Mouse (Mus musculus) forebrain, embryonic 12.5 days (tissue): ENCODE data around the gene Nap1l1. TPM values are rescaled to one million over a fixed set of nuclear protein-coding genes. Genes with fewer than 3 reads are reported as not detected.

Experiments
- ATAC-seq: fragments of 200-750 bp; cut with Nextera tagmentation; 2 replicates; pipeline ENCODE4 v1.8.0; 2017; ENCODE audit warnings: moderate TSS enrichment; ENCODE audit not compliant: low FRiP score
- H3K27ac ChIP-seq: fragments of 300-500 bp; sonication (generic); 2 replicates; pipeline ENCODE4 v1.5.1; 2016; ENCODE audit warnings: mild to moderate bottlenecking
- H3K27me3 ChIP-seq: fragments of 300-500 bp; sonication (generic); 2 replicates; pipeline ENCODE4 v1.6.1; 2016; ENCODE audit warnings: mild to moderate bottlenecking
- H3K36me3 ChIP-seq: fragments of 300-500 bp; sonication (generic); replicated peaks from 2 replicates; pipeline ENCODE4 v1.6.1; 2016; ENCODE audit warnings: mild to moderate bottlenecking
- H3K4me1 ChIP-seq: fragments of 300-500 bp; sonication (generic); 2 replicates; pipeline ENCODE4 v1.6.1; 2016
- H3K4me2 ChIP-seq: fragments of 300-500 bp; sonication (generic); 2 replicates; pipeline ENCODE4 v1.6.1; 2016; ENCODE audit warnings: mild to moderate bottlenecking, moderate library complexity
- H3K4me3 ChIP-seq: fragments of 300-500 bp; sonication (generic); replicated peaks from 2 replicates; pipeline ENCODE4 v1.5.1; 2016; ENCODE audit warnings: mild to moderate bottlenecking
- H3K9ac ChIP-seq: fragments of 300-500 bp; sonication (generic); 2 replicates; pipeline ENCODE4 v1.6.1; 2016; ENCODE audit warnings: mild to moderate bottlenecking
- H3K9me3 ChIP-seq: fragments of 300-500 bp; sonication (generic); 2 replicates; pipeline ENCODE4 v1.6.1; 2016
- WGBS: fragments of 180-500 bp; shearing (Covaris S2); methylation state at CpG from one replicate; pipeline ENCODE4 v1.1.7; 2016; 5-methylcytosine and 5-hydroxymethylcytosine counted together
- polyA plus RNA-seq: library from polyadenylated mRNA; unstranded; fragments of >200 nt; fragmentation: Nextera tagmentation; extraction: Ambion mirVana; gene quantifications from 2 replicates; pipeline ENCODE4 v1.2.1, GENCODE M21; 2016

Gene Nap1l1
- polyA plus RNA-seq, 1 experiment from 2014 or later: 361 TPM

- no peaks in the 10 kb centered on the region for H3K27me3 ChIP-seq
- no peak overlapping the region for H3K4me2 ChIP-seq
- no peaks in the 10 kb centered on the region for H3K9me3 ChIP-seq
- ATAC-seq: no peak
- 88% methylated on average over 7 of the region's 7 CpGs for WGBS
- no peak overlapping the region for H3K9ac ChIP-seq
- H3K4me1 ChIP-seq: peaks cover 6% of the 10 kb centered on the region
- no peaks in the 10 kb centered on the region for H3K36me3 ChIP-seq
- no peak overlapping the region for H3K27ac ChIP-seq
- no peak overlapping the region for H3K4me3 ChIP-seq
Observed at GRCm38 (mm10) chr10:111543106-111543505, 70.1 kb downstream of the Nap1l1 start.

GRCm38 (mm10) chr10:111543781-111544260 lies 70.8 kb downstream of the Nap1l1 start:
- no peaks in the 10 kb centered on the region for H3K9me3 ChIP-seq
- H3K4me2 ChIP-seq: no peak overlapping the region
- peaks cover 6% of the 10 kb centered on the region for H3K4me1 ChIP-seq
- no peak overlapping the region for H3K4me3 ChIP-seq
- 58% methylated on average over 7 of the region's 7 CpGs for WGBS
- H3K9ac ChIP-seq: no peak overlapping the region
- H3K36me3 ChIP-seq: no peaks in the 10 kb centered on the region
- H3K27me3 ChIP-seq: no peaks in the 10 kb centered on the region
- no peak overlapping the region for H3K27ac ChIP-seq
- 0 out of 2 replicates have a peak, but pooled peaks have one; percentile 14 for ATAC-seq

GRCm38 (mm10) chr10:111544311-111544710 lies 71.3 kb downstream of the Nap1l1 start:
- H3K9ac ChIP-seq: no peak overlapping the region
- no peak overlapping the region for H3K4me3 ChIP-seq
- H3K36me3 ChIP-seq: no peaks in the 10 kb centered on the region
- WGBS: 82% methylated on average over 4 of the region's 4 CpGs
- no peaks in the 10 kb centered on the region for H3K9me3 ChIP-seq
- H3K4me2 ChIP-seq: no peak overlapping the region
- peaks cover 5% of the 10 kb centered on the region for H3K4me1 ChIP-seq
- no peak for ATAC-seq
- no peak overlapping the region for H3K27ac ChIP-seq
- no peaks in the 10 kb centered on the region for H3K27me3 ChIP-seq

GRCm38 (mm10) chr10:111545648-111546047 lies 72.6 kb downstream of the Nap1l1 start:
- no peaks in the 10 kb centered on the region for H3K9me3 ChIP-seq
- no peak for ATAC-seq
- H3K4me3 ChIP-seq: no peak overlapping the region
- no peaks in the 10 kb centered on the region for H3K36me3 ChIP-seq
- no peak overlapping the region for H3K27ac ChIP-seq
- H3K27me3 ChIP-seq: no peaks in the 10 kb centered on the region
- no peaks in the 10 kb centered on the region; the same call in 1 of the 2 replicates for H3K4me1 ChIP-seq
- WGBS: 74% methylated on average over 4 of the region's 4 CpGs
- no peak overlapping the region for H3K9ac ChIP-seq
- no peak overlapping the region for H3K4me2 ChIP-seq

Other genes with a start within 250 kb of the Nap1l1 start
- gene Bbs10, start 174.5 kb upstream of the Nap1l1 start, polyA plus RNA-seq: 6.6 and 6.7 TPM in 2 replicates
- 17.8 and 18.0 TPM in 2 replicates for gene Phlda1, start 33.1 kb downstream of the Nap1l1 start, polyA plus RNA-seq